Mouse (Mus musculus): ENCODE measurements at regions not wholly inside any gene's neighbourhood (a gene's known extent, or its start where the extent isn't known, plus 50 kb on each side); places are given as distances from the start of the nearest gene placed in this dataset.

DNA sequence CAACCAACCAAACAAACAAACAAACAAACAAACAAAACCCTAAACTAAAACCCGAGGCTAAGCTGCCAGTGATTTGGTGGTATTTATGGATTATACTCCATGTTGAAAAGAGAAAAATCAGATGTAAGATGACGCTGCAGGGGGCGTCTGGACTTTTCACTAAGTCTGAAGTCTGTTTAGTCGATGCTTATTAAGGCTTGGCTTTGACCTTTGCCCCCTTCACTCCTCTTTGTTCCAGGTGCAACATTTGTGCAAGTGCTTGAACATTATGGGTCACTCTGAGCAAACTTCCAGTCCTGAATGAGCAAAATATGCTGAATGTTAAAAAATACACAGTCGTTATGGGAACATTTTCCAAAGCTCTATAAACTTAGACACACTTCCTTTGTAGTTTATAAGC is 268.6 kb downstream of the Ptprc start:
- Histone ChIP-seq H3K4me3 (ENCODE audit: inconsistent target) (no peak overlapping the region), H3K79me2 (ENCODE audit: inconsistent target) (peaks cover 86% of the 10 kb centered on the region), H3K36me3 (ENCODE audit: inconsistent target) (no peaks in the 10 kb centered on the region), H3K27ac (no peak overlapping the region)
- 84% methylated on average over 5 of the region's 5 CpGs for WGBS (ENCODE audit: missing documents)

GRCm38 (mm10) chr1:137906477-137906876 is 269.0 kb downstream of the Ptprc start:
- H3K79me2 ChIP-seq (ENCODE audit: inconsistent target): peaks cover 86% of the 10 kb centered on the region
- WGBS (ENCODE audit: missing documents): 90% methylated on average over 3 of the region's 3 CpGs
- H3K27ac ChIP-seq: no peak overlapping the region
- H3K36me3 ChIP-seq (ENCODE audit: inconsistent target): no peaks in the 10 kb centered on the region
- no peak overlapping the region for H3K4me3 ChIP-seq (ENCODE audit: inconsistent target)

GRCm38 (mm10) chr1:137905566-137905965 is 269.9 kb downstream of the Ptprc start:
- no peaks in the 10 kb centered on the region for H3K36me3 ChIP-seq (ENCODE audit: inconsistent target)
- H3K27ac ChIP-seq: no peak overlapping the region
- H3K4me3 ChIP-seq (ENCODE audit: inconsistent target): no peak overlapping the region
- 85% methylated on average over 5 of the region's 5 CpGs for WGBS (ENCODE audit: missing documents)
- peaks cover 86% of the 10 kb centered on the region for H3K79me2 ChIP-seq (ENCODE audit: inconsistent target)

GRCm38 (mm10) chr1:137903351-137903750 is 272.2 kb downstream of the Ptprc start:
- 91% methylated on average over 4 of the region's 4 CpGs for WGBS (ENCODE audit: missing documents)
- H3K27ac ChIP-seq: no peak overlapping the region

GRCm38 (mm10) chr1:137902859-137903258 is 272.6 kb downstream of the Ptprc start:
- H3K79me2 ChIP-seq (ENCODE audit: inconsistent target): peaks cover 79% of the 10 kb centered on the region
- no peak overlapping the region for H3K27ac ChIP-seq
- no peak overlapping the region for H3K4me3 ChIP-seq (ENCODE audit: inconsistent target)
- WGBS (ENCODE audit: missing documents): 35% methylated on average over 5 of the region's 6 CpGs
- H3K36me3 ChIP-seq (ENCODE audit: inconsistent target): no peaks in the 10 kb centered on the region

More at GRCm38 (mm10) chr1:137903351-137903750, 272.2 kb downstream of the Ptprc start:
- H3K4me3 ChIP-seq (ENCODE audit: inconsistent target): no peak overlapping the region
- H3K79me2 ChIP-seq (ENCODE audit: inconsistent target): peaks cover 84% of the 10 kb centered on the region
- H3K36me3 ChIP-seq (ENCODE audit: inconsistent target): no peaks in the 10 kb centered on the region

- H3K4me3 ChIP-seq (ENCODE audit: inconsistent target): no peak overlapping the region
- H3K36me3 ChIP-seq (ENCODE audit: inconsistent target): no peaks in the 10 kb centered on the region
- H3K79me2 ChIP-seq (ENCODE audit: inconsistent target): peaks cover 76% of the 10 kb centered on the region
- no peak overlapping the region for H3K27ac ChIP-seq
- WGBS (ENCODE audit: missing documents): 87% methylated on average over 4 of the region's 4 CpGs
These were observed 273.5 kb downstream of the Ptprc start for GRCm38 (mm10) chr1:137901996-137902395.

- 72% methylated on average over 5 of the region's 5 CpGs for WGBS (ENCODE audit: missing documents)
- Histone ChIP-seq H3K36me3 (ENCODE audit: inconsistent target) (no peaks in the 10 kb centered on the region), H3K27ac (no peak overlapping the region), H3K79me2 (ENCODE audit: inconsistent target) (peaks cover 68% of the 10 kb centered on the region), H3K4me3 (ENCODE audit: inconsistent target) (peak overlapping the region; percentile 90; the same call in 1 of the 2 replicates)
These were observed 274.3 kb downstream of the Ptprc start for GRCm38 (mm10) chr1:137901211-137901610.

DNA sequence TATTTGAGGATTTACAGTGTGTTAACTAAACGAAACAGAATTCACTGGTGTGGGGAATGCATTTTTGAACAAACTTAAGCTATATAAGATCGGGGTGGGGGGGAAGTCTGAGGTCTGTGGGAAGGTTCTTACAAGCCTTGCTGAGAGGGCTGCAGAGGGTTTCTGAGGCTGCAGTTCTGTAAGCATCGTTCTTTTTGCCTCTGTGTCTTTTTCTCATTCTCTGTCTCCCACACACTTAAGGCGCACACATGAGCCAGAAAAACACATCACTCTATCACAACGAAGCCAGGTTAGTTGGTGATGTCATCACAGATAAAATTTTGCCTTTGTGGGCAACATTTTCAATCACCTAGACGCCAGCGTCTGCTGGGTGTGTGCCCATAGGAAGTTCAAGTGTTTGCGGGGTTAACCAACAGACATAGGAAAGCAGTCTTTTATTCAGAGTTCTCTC is 274.9 kb downstream of the Ptprc start:
- 0% methylated on average over 8 of the region's 8 CpGs for WGBS (ENCODE audit: missing documents)
- no peaks in the 10 kb centered on the region for H3K36me3 ChIP-seq (ENCODE audit: inconsistent target)
- H3K27ac ChIP-seq: 0 out of 2 replicates have a peak overlapping the region, but pooled peaks have one; percentile 81
- peaks cover 62% of the 10 kb centered on the region for H3K79me2 ChIP-seq (ENCODE audit: inconsistent target)
- H3K4me3 ChIP-seq (ENCODE audit: inconsistent target): peak overlapping the region; percentile 90

DNA sequence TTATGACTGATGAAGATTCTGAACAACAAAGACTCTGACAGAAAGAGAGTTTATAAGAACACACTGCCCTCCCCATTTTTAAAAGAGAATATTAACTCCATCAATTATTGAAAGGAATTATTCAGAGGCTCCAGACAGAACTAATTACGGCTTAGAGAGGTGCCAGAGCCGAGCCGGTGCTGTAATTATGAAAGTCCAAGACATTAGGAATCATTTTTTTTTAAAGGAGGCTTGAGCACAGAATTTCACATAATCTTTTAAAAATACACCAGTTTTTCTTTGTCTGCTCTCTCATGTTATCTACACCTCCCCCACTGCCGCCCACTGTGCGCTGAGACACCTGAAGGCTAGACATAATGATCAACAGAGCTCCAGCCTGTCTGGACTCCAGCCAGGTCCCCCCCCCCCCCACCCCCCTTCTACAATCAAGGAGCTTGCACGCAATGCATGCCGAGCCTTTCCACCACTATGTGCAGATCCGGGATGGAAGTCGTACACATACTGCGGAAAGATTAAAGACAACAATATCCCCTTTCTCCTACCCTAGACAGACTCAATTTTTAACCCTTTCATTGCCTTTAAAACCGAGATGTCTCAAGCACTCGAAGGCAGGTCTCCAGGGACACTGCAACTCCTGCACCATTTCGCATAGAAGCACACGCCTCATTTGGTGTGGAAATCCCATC is 275.4 kb downstream of the Ptprc start:
- H3K36me3 ChIP-seq (ENCODE audit: inconsistent target): no peaks in the 10 kb centered on the region
- peak overlapping the region; percentile 81 for H3K27ac ChIP-seq
- peaks cover 56% of the 10 kb centered on the region for H3K79me2 ChIP-seq (ENCODE audit: inconsistent target)
- 1% methylated on average over 13 of the region's 14 CpGs for WGBS (ENCODE audit: missing documents)
- H3K4me3 ChIP-seq (ENCODE audit: inconsistent target): peak overlapping the region; percentile 90

- peak overlapping the region; percentile 90 for H3K4me3 ChIP-seq (ENCODE audit: inconsistent target)
- H3K79me2 ChIP-seq (ENCODE audit: inconsistent target): peaks cover 49% of the 10 kb centered on the region
- peak overlapping the region; percentile 81 for H3K27ac ChIP-seq
- WGBS (ENCODE audit: missing documents): 4% methylated on average over 3 of the region's 6 CpGs
- H3K36me3 ChIP-seq (ENCODE audit: inconsistent target): no peaks in the 10 kb centered on the region
These were observed 276.2 kb downstream of the Ptprc start for GRCm38 (mm10) chr1:137899305-137899704.

DNA sequence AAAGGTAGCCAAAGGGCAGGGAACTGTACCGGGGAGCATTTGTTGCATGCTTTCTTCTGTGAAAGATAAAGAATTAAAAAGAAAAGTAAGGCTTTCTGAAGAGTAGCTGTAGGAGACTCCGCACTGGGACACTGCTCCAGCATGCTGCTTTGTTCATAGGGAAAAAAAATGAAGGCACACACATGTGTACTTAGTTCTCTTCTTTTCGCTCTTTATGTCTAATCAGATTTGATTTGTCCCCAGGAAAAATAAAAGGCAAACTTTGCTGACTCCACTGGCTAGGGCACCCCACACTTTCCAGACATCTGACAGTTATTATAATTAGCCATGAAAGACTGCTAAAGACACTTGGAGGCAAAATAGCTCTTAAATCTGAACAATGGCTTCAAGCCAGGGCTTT is 276.6 kb downstream of the Ptprc start:
- peak overlapping the region; percentile 81 for H3K27ac ChIP-seq
- peaks cover 45% of the 10 kb centered on the region for H3K79me2 ChIP-seq (ENCODE audit: inconsistent target)
- H3K36me3 ChIP-seq (ENCODE audit: inconsistent target): no peaks in the 10 kb centered on the region
- peak overlapping the region; percentile 90 for H3K4me3 ChIP-seq (ENCODE audit: inconsistent target)
- WGBS (ENCODE audit: missing documents): 3% methylated on average over 3 of the region's 3 CpGs

DNA sequence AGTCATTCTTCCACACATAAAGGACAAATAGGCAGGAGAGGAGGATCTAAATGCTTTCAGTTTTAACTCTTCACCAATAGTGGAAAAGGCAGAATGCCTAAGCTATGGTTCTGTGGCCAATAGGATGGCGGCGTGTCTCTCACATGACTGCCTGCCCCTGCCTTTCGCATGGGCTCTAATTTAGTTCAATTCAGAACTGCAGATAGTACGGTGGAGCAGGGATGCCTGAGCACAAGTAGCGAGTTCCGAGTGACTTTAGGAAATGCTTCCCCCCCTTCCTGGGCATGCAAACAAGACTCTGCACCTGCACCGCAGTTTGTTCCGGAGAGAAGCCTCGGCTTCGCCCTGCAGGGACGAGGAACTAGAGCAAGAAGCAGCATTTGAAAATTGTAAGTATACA is 277.1 kb downstream of the Ptprc start:
- Histone ChIP-seq H3K79me2 (ENCODE audit: inconsistent target) (peaks cover 40% of the 10 kb centered on the region), H3K27ac (peak overlapping the region; percentile 81), H3K4me3 (ENCODE audit: inconsistent target) (peak overlapping the region; percentile 90), H3K36me3 (ENCODE audit: inconsistent target) (no peaks in the 10 kb centered on the region)
- WGBS (ENCODE audit: missing documents): under 1% methylated on average over 11 of the region's 11 CpGs

DNA sequence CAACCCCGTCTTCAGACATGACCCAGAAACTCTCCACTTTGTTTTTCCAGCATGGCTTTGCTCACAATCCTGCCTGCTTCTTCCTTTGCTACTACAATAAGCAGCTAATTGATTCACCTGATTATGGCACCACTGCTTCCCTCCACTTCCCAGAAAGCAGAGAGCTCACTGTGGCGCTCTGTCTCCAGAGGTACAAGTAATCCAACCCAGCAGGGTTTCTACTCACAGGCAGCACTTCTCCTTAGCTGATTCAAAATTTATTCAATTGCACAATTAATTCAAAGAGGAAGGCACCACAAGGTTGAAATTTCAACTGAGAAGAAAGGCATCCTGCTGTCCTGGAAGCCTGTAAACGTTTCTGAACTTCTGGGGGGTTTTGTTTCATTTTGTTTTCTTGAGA is 293.9 kb downstream of the Ptprc start:
- H3K4me3 ChIP-seq (ENCODE audit: inconsistent target): no peak overlapping the region
- WGBS (ENCODE audit: missing documents): 47% methylated on average over 3 of the region's 3 CpGs
- no peaks in the 10 kb centered on the region for H3K36me3 ChIP-seq (ENCODE audit: inconsistent target)
- no peaks in the 10 kb centered on the region for H3K79me2 ChIP-seq (ENCODE audit: inconsistent target)
- no peak overlapping the region for H3K27ac ChIP-seq

DNA sequence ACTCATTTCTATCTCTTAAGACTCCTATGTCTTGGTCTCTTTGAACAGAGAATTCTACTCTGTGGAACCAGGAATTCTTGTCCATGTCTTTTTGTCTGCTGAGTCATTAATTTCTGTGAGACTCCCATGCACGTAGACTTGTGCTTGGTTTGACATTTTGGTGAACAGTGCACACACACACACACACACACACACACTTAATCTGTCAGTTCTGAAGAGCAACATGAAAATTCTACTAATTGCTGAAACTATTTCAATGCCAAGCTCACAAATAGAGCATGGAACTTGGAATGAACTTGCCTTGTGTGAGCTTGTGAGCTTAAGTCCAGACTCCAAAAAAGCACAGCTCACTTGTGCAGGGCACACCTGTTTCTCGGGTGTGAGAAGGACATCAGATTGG is 301.1 kb downstream of the Ptprc start:
- Histone ChIP-seq H3K4me3 (ENCODE audit: inconsistent target) (no peak overlapping the region), H3K36me3 (ENCODE audit: inconsistent target) (no peaks in the 10 kb centered on the region), H3K27ac (no peak overlapping the region), H3K79me2 (ENCODE audit: inconsistent target) (no peaks in the 10 kb centered on the region)
- 82% methylated on average over 2 of the region's 2 CpGs for WGBS (ENCODE audit: missing documents)

GRCm38 (mm10) chr1:137873628-137874027 is 301.9 kb downstream of the Ptprc start:
- Histone ChIP-seq H3K4me3 (ENCODE audit: inconsistent target) (no peak overlapping the region), H3K79me2 (ENCODE audit: inconsistent target) (no peaks in the 10 kb centered on the region), H3K36me3 (ENCODE audit: inconsistent target) (no peaks in the 10 kb centered on the region), H3K27ac (no peak overlapping the region)
- WGBS (ENCODE audit: missing documents): 8% methylated on average over 1 of the region's 1 CpGs

- Histone ChIP-seq H3K36me3 (ENCODE audit: inconsistent target) (no peaks in the 10 kb centered on the region), H3K79me2 (ENCODE audit: inconsistent target) (no peaks in the 10 kb centered on the region), H3K27ac (no peak overlapping the region), H3K4me3 (ENCODE audit: inconsistent target) (no peak overlapping the region)
- WGBS (ENCODE audit: missing documents): 25% methylated on average over 1 of the region's 1 CpGs
These were observed 310.5 kb downstream of the Ptprc start for GRCm38 (mm10) chr1:137865030-137865429.
